Mouse (Mus musculus) kidney, embryonic 14.5 days (tissue): ENCODE data around the gene Zfp36. TPM values are rescaled to one million over a fixed set of nuclear protein-coding genes. Genes with fewer than 3 reads are reported as not detected.
A peak's percentile ranks its signal among the peaks of the same experiment; 100 is the strongest.
"Not testable (repeated sequence)": the region's sequence is repeated elsewhere in the genome, so short reads cannot be mapped to it uniquely, and the experiment has no call there.

Experiments
- ATAC-seq: fragments of 200-750 bp; cut with Nextera tagmentation; 2 replicates; pipeline ENCODE4 v1.8.0; 2017; ENCODE audit warnings: moderate number of reproducible peaks, mild to moderate bottlenecking, moderate TSS enrichment, moderate library complexity; ENCODE audit not compliant: low FRiP score, low TSS enrichment
- H3K27ac ChIP-seq: fragments of 300-500 bp; sonication (generic); 2 replicates; pipeline ENCODE4 v1.5.1; 2014; ENCODE audit warnings: low read depth, mild to moderate bottlenecking, low read length, moderate library complexity, mixed read lengths
- H3K27me3 ChIP-seq: fragments of 300-500 bp; sonication (generic); 2 replicates; pipeline ENCODE4 v1.6.1; 2014; ENCODE audit warnings: mild to moderate bottlenecking, low read length; ENCODE audit not compliant: control insufficient read depth, insufficient read depth
- H3K36me3 ChIP-seq: fragments of 300-500 bp; sonication (generic); 2 replicates; pipeline ENCODE4 v1.6.1; 2014; ENCODE audit warnings: low read length, mixed read lengths; ENCODE audit not compliant: control insufficient read depth, insufficient read depth
- H3K4me1 ChIP-seq: fragments of 300-500 bp; sonication (generic); 2 replicates; pipeline ENCODE4 v1.6.1; 2014; ENCODE audit warnings: low read length, mixed read lengths; ENCODE audit not compliant: control insufficient read depth, insufficient read depth
- H3K4me2 ChIP-seq: fragments of 300-500 bp; sonication (generic); replicated peaks from 2 replicates; pipeline ENCODE4 v1.6.1; 2014; ENCODE audit warnings: low read depth, mild to moderate bottlenecking, low read length
- H3K4me3 ChIP-seq: fragments of 300-500 bp; sonication (generic); 2 replicates; pipeline ENCODE4 v1.5.1; 2014; ENCODE audit warnings: mild to moderate bottlenecking, low read length
- H3K9ac ChIP-seq: fragments of 300-500 bp; sonication (generic); 2 replicates; pipeline ENCODE4 v1.6.1; 2014; ENCODE audit warnings: low read depth, mild to moderate bottlenecking, low read length, moderate library complexity
- H3K9me3 ChIP-seq: fragments of 300-500 bp; sonication (generic); 2 replicates; pipeline ENCODE4 v1.6.1; 2016; ENCODE audit warnings: low read length; ENCODE audit not compliant: control insufficient read depth
- WGBS: fragments of 180-500 bp; shearing (Covaris S2); extraction: QIAGEN DNeasy Blood & Tissue Kit; methylation state at CpG from one replicate; pipeline ENCODE4 v1.1.7; 2014; 5-methylcytosine and 5-hydroxymethylcytosine counted together
- polyA plus RNA-seq: library from polyadenylated mRNA; unstranded; fragments of >200 nt; fragmentation: Nextera tagmentation; extraction: Ambion mirVana; gene quantifications from 2 replicates; pipeline ENCODE4 v1.2.1, GENCODE M21; 2014

Gene Zfp36
- polyA plus RNA-seq, 1 experiment from 2014 or later, result 10.7 TPM

DNA sequence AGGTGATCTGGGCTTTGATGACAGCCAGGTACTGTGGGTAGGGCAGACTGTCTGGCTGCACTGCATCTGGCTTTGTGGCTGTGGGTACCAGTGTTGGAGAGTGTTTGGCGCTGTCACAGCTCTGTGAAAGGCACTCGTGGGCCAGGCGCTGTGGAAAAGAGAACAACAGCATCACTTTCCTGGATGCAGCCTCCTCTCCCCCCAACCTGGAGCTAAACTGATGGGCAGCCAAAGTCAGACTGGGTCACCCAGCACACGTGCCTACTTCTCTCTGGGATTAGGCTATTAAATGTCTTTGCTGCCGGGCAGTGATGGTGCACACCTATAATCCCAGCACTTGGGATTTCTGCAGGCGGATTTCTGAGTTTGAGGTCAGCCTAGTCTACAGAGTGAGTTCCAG, 6.8 kb upstream of the Zfp36 start:
- not testable (repeated sequence) for H3K9me3 ChIP-seq, H3K27ac ChIP-seq, H3K4me3 ChIP-seq, H3K9ac ChIP-seq, H3K4me2 ChIP-seq, H3K27me3 ChIP-seq
- 83% methylated on average over 6 of the region's 6 CpGs for WGBS
- ATAC-seq, result peak; percentile 14
- peaks cover 19% of the 10 kb centered on the region for H3K4me1 ChIP-seq
- H3K36me3 ChIP-seq, result peaks cover 38% of the 10 kb centered on the region

GRCm38 (mm10) chr7:28386462-28386861, 6.4 kb upstream of the Zfp36 start:
- no peak overlapping the region for H3K4me2 ChIP-seq
- no peak overlapping the region for H3K9ac ChIP-seq
- no peak overlapping the region for H3K4me3 ChIP-seq
- ATAC-seq, result peak; percentile 54
- peaks cover 20% of the 10 kb centered on the region for H3K4me1 ChIP-seq
- WGBS, result 12% methylated on average over 4 of the region's 4 CpGs
- H3K36me3 ChIP-seq, result peaks cover 38% of the 10 kb centered on the region
- no peak overlapping the region for H3K27ac ChIP-seq
- no peaks in the 10 kb centered on the region for H3K27me3 ChIP-seq
- H3K9me3 ChIP-seq, result no peaks in the 10 kb centered on the region

GRCm38 (mm10) chr7:28386007-28386406, 6.0 kb upstream of the Zfp36 start:
- Histone ChIP-seq H3K4me1 (peaks cover 23% of the 10 kb centered on the region), H3K4me2 (no peak overlapping the region), H3K36me3 (peaks cover 38% of the 10 kb centered on the region), H3K9me3 (no peaks in the 10 kb centered on the region), H3K27me3 (no peaks in the 10 kb centered on the region), H3K9ac (no peak overlapping the region), H3K27ac (no peak overlapping the region), H3K4me3 (no peak overlapping the region)
- no peak for ATAC-seq
- 90% methylated on average over 7 of the region's 7 CpGs for WGBS

DNA sequence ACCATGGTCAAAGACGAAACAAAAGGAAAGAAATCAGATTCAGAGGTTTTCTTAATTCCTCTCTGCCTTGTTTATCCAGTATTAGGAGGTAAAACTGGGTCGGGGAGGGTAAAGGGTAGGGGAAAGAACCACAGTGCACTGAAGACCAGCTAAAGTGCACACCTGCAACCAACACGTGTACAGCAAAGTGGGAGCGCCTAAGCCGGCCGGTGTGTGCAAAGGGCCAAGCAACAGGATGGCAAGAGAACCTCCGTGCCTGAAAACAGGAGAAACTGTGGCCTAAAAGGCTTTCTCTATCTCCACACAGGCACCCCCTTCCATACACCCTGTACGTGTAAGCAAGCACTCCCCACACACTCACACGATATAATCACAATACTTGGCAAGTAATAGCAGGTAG, 5.1 kb upstream of the Zfp36 start:
- WGBS, result 92% methylated on average over 9 of the region's 9 CpGs
- Histone ChIP-seq H3K9me3 (no peaks in the 10 kb centered on the region), H3K9ac (no peak overlapping the region), H3K36me3 (peaks cover 31% of the 10 kb centered on the region), H3K4me2 (no peak overlapping the region), H3K27ac (no peak overlapping the region), H3K27me3 (no peaks in the 10 kb centered on the region), H3K4me3 (no peak overlapping the region), H3K4me1 (peaks cover 30% of the 10 kb centered on the region)
- no peak for ATAC-seq

- Histone ChIP-seq H3K4me2 (no peak overlapping the region), H3K9me3 (no peaks in the 10 kb centered on the region), H3K27ac (no peak overlapping the region), H3K36me3 (peaks cover 24% of the 10 kb centered on the region), H3K4me1 (peaks cover 34% of the 10 kb centered on the region), H3K4me3 (no peak overlapping the region), H3K9ac (no peak overlapping the region), H3K27me3 (no peaks in the 10 kb centered on the region)
- WGBS, result 83% methylated on average over 6 of the region's 6 CpGs
- no peak for ATAC-seq
Observed at GRCm38 (mm10) chr7:28384162-28384561, 4.1 kb upstream of the Zfp36 start.

GRCm38 (mm10) chr7:28383606-28384005, 3.6 kb upstream of the Zfp36 start:
- no peak overlapping the region for H3K4me2 ChIP-seq
- H3K9ac ChIP-seq, result peak overlapping the region; percentile 13; the same call in 1 of the 2 replicates
- no peaks in the 10 kb centered on the region for H3K9me3 ChIP-seq
- peaks cover 20% of the 10 kb centered on the region for H3K36me3 ChIP-seq
- H3K4me1 ChIP-seq, result peaks cover 34% of the 10 kb centered on the region
- no peak for ATAC-seq
- no peaks in the 10 kb centered on the region for H3K27me3 ChIP-seq
- no peak overlapping the region for H3K4me3 ChIP-seq
- H3K27ac ChIP-seq, result peak overlapping the region; percentile 99; the same call in 1 of the 2 replicates
- WGBS, result 82% methylated on average over 4 of the region's 4 CpGs

DNA sequence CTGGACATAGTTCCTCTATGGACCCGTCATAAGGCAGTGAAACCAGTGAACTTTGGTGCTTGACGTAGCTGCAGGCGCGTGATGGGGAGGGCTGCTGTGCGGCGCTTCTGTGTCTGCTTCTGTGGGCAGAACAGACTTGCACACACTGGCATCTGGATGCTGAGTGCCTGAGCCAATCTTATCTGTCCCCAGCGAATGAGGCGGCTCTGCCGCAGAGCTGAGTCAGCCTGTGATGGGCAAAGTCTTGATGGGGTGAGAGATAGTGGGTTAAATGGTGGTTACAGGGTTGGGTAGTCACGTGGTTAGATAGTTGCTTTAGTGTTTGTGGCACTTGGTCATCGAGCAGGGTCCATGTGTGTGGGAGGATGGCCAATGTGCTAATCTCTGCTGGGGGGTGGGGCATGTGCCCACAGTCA, 2.9 kb upstream of the Zfp36 start:
- Histone ChIP-seq H3K4me1 (peaks cover 37% of the 10 kb centered on the region), H3K27me3 (no peaks in the 10 kb centered on the region), H3K4me2 (peak overlapping the region; percentile 48; the same call in 1 of the 2 replicates), H3K36me3 (peaks cover 14% of the 10 kb centered on the region), H3K4me3 (no peak overlapping the region), H3K9ac (peak overlapping the region; percentile 13; the same call in 1 of the 2 replicates), H3K9me3 (no peaks in the 10 kb centered on the region), H3K27ac (peak overlapping the region; percentile 99)
- no peak for ATAC-seq
- 56% methylated on average over 11 of the region's 11 CpGs for WGBS

DNA sequence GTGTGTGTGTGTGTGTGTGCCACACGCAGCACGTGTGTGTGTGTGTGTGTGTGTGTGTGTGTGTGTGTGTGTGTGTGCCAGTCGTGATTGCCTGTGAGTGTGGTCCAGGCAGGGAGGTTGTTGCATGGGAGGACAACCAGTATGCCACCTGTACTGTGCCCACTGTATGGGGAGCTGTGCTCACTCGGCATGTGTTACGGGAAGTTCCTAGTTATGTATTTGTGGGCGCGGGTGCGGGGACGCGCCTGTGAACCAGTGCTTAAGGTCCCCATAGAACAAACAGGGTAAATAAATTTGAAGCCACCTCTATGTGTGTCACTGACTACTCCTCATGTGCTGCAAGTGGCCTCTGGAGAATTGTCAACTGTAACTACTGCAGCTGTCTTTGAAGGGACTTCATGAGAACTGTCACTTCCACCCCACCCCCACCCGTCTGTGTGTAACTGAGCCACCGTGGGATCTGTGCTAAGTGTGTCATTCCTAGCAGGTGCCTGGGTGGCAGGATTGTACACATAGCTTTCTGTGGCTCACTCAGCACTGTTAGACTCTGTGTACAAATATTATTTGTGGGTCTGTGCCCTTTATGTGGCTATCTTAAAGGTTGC, 2.4 kb upstream of the Zfp36 start:
- peaks cover 42% of the 10 kb centered on the region for H3K4me1 ChIP-seq
- no peaks in the 10 kb centered on the region for H3K27me3 ChIP-seq
- WGBS, result 42% methylated on average over 11 of the region's 12 CpGs
- peaks cover 14% of the 10 kb centered on the region; the same call in 1 of the 2 replicates for H3K36me3 ChIP-seq
- ATAC-seq, result no peak
- H3K4me3 ChIP-seq, result peak overlapping the region; percentile 31; the same call in 1 of the 2 replicates
- H3K9ac ChIP-seq, result peak overlapping the region; percentile 51; the same call in 1 of the 2 replicates
- H3K9me3 ChIP-seq, result no peaks in the 10 kb centered on the region
- H3K4me2 ChIP-seq, result peak overlapping the region; percentile 48
- peak overlapping the region; percentile 99 for H3K27ac ChIP-seq

GRCm38 (mm10) chr7:28381938-28382337, 1.9 kb upstream of the Zfp36 start:
- ATAC-seq, result peak; percentile 50
- Histone ChIP-seq H3K36me3 (peaks cover 15% of the 10 kb centered on the region; the same call in 1 of the 2 replicates), H3K27me3 (no peaks in the 10 kb centered on the region), H3K4me2 (peak overlapping the region; percentile 48), H3K27ac (peak overlapping the region; percentile 99), H3K4me3 (peak overlapping the region; percentile 31), H3K4me1 (peaks cover 48% of the 10 kb centered on the region), H3K9me3 (no peaks in the 10 kb centered on the region), H3K9ac (peak overlapping the region; percentile 51; the same call in 1 of the 2 replicates)
- WGBS, result 3% methylated on average over 19 of the region's 20 CpGs
